Mouse (Mus musculus) adrenal gland, adult (tissue): Measurements from ENCODE around the gene Arid4a.
A peak's percentile ranks its signal among the peaks of the same experiment; 100 is the strongest.
"Not testable (repeated sequence)": the region's sequence is repeated elsewhere in the genome, so short reads cannot be mapped to it uniquely, and the experiment has no call there.

Source experiments
- DNase-seq, 2 experiments: peaks; one replicate each; pipeline ENCODE4 v3.0.0; 2022 to 2023; ENCODE audit warnings: low spot score in 1 of 2; ENCODE audit not compliant: inconsistent age in 2 of 2

Gene Arid4a

DNA sequence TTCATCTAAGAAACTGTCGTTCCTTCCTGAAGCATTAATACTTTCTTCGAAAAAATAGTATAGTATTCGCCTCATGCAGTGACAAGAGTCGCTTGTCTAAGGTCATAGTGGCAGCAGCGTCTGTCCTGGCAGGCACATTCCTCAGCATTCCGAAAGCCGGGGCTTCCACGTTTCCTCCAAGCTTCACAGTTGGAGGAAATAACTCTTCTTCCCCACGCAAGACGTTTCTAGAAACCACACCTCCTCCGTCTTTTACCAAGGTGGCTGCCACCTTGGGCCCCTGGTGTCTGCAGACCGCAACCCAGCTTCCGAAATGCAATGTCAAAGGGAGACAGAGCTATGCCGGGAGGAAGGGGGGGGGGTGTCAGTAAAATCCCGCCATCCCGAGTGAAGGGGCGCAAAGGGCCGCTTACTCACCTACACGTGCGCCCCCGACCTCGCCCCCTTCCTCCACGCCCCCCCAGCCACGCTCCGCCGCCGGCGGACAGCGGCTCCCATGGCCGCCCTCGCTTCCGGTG, 886 bp upstream of the Arid4a start:
- DNase-seq: no peak

DNA sequence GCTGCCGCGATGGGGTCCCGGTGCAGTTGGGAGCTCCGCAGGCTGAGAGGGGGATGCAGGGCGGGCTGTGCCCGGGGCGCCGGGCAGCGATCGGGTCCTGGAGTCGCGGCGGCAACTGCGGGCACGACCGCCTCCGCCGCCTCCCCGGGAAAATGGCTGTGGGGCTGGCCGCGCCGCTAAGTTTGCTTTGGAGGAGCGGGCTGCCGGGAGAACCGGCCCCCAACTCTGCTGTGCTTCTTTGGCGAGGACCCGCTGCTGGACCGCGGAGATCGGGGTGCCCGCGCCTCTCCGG, 367 bp downstream of the Arid4a start:
- DNase-seq: no peak

DNA sequence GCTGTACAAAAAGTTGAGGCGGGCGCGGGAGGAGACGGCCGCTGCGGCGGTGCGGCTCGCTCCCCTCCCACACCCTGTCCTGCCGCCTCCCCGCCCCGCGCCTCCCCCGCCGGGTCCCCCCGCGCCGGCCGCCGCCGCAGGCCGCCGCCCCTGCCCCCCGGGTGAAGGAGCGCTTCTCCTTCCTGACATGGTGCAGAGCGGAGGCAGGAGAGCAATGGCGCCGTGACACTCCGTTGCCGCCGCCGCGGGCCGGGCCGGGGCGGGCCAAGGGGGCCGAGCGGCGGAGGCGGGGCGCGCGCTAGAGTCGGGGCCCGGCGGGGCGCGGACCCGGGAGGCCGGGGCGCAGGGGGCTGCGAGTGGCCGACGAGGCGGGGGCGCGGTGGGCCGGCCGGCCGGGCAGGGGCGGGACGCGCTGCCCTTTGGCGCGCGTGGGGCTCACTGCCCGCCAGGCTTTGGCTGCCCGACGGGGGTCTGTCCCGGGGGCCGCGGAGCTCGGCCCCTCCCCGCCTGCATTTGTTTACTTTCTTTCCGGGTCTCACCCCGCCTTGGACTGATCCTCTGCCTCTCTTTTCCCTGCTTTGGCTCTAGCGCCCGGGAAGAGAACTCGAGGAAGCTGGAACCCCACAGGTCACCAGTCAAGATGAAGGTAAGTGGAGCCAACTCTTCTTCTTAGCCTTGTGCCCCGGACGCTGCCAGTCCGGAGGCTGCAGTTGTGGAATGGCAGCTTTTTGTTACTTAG, 882 bp downstream of the Arid4a start:
- peak; percentile 72 to 87 for DNase-seq

- no peak for DNase-seq
Measured at GRCm38 (mm10) chr12:71017242-71017571, 1.4 kb downstream of the Arid4a start.

DNA sequence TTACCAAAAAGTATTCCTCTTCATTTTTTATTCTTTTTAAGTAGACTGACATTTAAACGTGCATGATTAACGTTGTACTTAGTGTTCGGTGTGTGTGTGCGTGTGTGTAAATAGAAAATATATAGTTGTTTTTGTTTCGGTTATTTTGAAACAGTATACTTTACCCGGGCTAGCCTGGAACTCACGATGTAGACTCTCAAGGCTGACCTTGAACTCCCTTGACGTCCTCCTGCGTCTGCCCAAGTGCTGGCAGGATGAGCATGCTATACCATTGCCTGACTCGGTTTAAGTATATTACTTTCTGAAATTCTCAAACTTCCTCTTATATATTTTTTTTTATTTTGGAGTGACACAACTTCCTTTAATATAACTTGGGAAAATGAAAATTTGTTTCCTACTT, 2.0 kb downstream of the Arid4a start:
- DNase-seq: peak in 1 of 2 experiments; percentile 54

DNA sequence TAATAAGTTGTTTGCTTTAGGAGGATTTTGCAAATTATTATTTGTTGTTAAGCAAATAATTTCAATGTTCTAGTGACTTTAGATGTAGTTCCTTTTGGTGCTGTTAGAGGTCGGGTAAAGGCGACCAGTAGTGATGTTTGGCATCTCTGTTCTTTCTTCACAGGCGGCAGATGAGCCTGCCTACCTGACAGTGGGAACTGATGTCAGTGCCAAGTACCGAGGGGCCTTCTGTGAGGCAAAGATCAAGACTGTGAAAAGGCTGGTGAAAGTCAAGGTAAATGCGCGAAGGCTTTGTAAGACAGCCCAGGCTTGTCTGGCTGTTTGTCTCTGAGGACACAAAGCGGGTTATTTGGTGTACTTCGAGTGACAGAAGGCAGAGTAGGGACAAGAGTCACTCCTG, 3.4 kb downstream of the Arid4a start:
- no peak for DNase-seq

GRCm38 (mm10) chr12:71024411-71024810, 8.6 kb downstream of the Arid4a start:
- no peak for DNase-seq

- DNase-seq: not testable (repeated sequence)
Measured at GRCm38 (mm10) chr12:71028265-71028664, 12.5 kb downstream of the Arid4a start.

GRCm38 (mm10) chr12:71030260-71030659, 14.5 kb downstream of the Arid4a start:
- no peak for DNase-seq

GRCm38 (mm10) chr12:71030722-71031121, 14.9 kb downstream of the Arid4a start:
- no peak for DNase-seq

DNA sequence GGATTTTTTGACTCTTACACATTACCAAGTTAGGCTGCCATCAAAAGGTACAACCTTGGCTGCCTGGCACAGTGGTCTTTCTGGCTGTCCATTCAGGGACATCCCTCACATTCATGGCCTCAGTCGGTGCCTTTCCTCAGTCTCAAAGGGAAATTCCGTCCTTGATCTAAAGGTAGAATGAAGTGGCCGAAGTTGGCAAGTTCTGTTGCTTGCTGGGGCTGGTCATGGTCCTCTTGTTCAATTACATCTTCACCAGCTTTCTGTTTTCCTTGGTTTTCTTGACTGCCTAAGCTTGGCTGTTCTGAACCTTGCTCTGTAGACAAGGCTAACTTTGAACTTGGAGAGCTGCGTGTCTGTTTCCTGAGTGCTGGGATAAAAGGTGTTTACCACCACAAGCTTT, 20.0 kb downstream of the Arid4a start:
- DNase-seq: peak in 1 of 2 experiments; percentile 57

GRCm38 (mm10) chr12:71036729-71037404, 21.1 kb downstream of the Arid4a start:
- no peak for DNase-seq

DNA sequence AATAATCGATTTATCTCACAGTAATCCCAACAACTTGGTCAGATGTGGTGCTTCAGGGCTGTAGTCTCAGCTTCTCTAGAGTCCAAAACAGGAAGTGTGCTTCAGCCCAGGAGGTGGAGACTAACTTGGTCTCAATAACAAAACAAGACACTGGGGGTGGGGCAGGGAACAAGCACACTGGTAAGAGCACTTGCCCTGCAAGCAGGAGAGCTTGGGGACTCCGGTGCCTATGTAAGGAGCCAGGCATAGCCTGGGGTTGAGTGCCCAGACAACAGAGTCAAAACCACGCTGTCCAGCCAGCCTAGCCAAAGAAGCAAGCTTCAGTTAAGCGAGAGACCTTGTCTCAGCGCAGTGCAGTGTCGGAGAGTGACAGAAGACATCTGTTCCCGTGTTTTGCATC, 24.7 kb downstream of the Arid4a start:
- peak; percentile 32 to 56 for DNase-seq

- no peak for DNase-seq
Measured at GRCm38 (mm10) chr12:71042451-71042850, 26.7 kb downstream of the Arid4a start.

GRCm38 (mm10) chr12:71043571-71043970, 27.8 kb downstream of the Arid4a start:
- no peak for DNase-seq

DNA sequence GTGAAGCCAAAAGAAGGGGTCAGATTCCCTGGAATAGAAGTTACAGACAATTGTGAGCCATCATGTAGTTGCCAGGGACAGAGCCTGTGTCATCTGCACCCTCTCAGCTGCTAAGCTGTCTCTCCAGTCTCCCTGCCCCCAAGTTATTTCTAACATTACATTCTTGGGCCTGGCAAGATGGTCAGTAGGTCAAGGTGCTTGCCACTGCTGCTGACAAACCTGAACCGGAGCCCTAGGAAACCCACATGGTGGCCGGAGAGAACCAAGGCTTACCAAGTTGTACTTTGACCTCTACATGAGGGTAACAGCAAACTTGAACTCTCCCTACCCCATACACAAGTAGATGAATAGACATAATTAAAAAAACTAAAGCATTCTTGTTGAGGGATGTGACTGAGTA, 28.7 kb downstream of the Arid4a start:
- DNase-seq: peak in 1 of 2 experiments; percentile 36

GRCm38 (mm10) chr12:71046501-71046900, 30.7 kb downstream of the Arid4a start:
- no peak for DNase-seq

DNA sequence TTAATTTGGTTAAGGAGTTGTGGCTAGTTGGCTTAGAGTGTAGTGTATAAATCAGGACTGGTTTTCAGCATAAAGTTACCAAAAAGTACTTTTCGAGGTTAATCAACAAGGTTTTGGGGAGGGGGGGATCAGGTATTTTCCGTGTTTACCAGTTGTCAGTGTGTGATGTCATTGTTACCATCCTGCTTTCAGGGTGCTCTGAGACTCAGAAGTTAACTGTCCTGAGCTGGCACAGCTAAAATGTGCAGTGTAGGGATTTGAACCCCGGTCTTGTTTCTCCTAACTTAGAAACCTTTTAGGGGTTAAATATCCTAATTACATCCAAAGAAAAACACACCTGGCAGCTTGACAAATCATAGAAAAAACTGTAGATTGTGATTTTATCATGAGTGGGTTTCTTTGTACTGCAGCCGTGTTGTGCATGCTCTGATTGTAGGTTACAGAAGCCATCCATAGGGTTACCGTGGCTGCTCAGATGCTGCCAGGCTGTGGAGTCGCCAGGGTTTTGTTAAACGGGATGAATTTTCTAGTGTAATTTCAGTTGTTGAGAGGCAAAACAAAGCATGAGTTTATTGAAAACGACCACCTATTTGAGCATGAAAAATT, 31.8 kb downstream of the Arid4a start:
- no peak for DNase-seq

- DNase-seq: peak; percentile 94 to 98
Measured at GRCm38 (mm10) chr12:71048117-71048516, 32.3 kb downstream of the Arid4a start.

GRCm38 (mm10) chr12:71048561-71048960, 32.8 kb downstream of the Arid4a start:
- DNase-seq: no peak

DNA sequence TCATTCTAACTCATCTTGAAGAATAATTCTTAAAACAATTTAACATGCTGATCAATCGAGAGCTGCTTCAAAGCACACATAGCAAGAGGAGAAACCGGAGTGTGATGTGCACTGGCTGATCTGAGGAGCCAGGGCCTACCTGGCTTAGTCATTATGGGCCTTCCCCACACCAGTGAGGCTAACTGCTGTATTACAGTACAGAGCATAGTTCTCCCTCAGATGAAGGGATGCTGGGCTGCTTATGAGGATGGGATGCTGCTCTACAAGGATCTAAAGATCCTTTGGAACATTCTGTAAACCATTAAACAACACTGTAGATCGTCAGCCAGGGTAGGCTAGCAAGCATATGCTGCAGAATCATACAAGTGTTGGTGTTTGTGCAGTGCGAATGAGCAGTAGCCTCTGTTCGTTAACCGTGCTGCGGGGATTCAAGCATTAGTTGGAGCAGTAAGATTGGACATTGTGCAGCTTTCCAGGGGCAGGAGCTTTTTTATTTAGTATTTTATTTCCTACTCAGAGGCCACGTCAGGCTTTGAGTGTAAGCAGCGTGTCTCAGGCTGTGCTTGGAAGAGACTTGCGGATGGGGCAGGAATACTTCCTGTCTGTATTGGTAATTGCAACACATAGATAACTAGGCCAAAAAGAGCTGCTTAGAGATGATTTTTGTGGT, 33.9 kb downstream of the Arid4a start:
- DNase-seq: peak in 1 of 2 experiments; percentile 33

DNA sequence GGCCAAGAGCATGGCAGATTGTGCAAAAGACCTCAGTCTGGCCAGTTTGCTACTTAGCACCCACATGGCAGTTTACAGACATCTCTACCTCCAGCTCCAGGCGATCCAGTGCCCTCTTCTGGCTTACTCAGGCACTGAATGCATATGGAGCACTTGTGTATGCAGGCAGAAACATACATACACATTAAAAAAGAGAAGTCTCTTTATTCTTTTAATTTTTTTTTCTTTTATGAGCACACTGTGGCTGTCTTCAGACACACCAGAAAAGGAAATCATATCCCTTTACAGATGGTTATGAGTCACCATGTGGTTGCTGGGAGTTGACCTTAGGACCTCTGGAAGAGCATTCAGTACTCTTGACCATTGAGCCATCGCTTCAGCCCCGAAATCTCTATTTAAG, 35.3 kb downstream of the Arid4a start:
- peak; percentile 56 to 75 for DNase-seq
